Mouse (Mus musculus) bone marrow macrophage, adult 2 months (primary cell): ENCODE measurements around the gene Lingo4.

ENCODE experiments used
- CTCF ChIP-seq: IDR thresholded peaks from 2 replicates; pipeline ENCODE4 v1.5.1; 2012; ENCODE audit warnings: low read depth, mild to moderate bottlenecking, low read length, moderate library complexity
- POLR2A ChIP-seq: IDR thresholded peaks from 2 replicates; pipeline ENCODE4 v1.6.1; 2012; ENCODE audit warnings: mild to moderate bottlenecking, low read depth, low read length, borderline replicate concordance

GRCm38 (mm10) chr3:94449377-94449776 is 51.1 kb downstream of the Lingo4 start:
- no peak for TF ChIP-seq POLR2A
- no peak for TF ChIP-seq CTCF
